9 mouse cellular contexts compared by ENCODE assay signal in genomic region chr2:172643860-172644259, GRCm38 (mm10).
DNase-seq lines count a peak whose midpoint lies in the region; ATAC-seq lines count a peak whose summit lies in the region.
"Had no signal": no experiment of that assay in that cellular context is flagged by ENCODE, and none has a peak within 500 bp of the region (broad histone marks: within the 10 kb centered on the region; RNA-seq: fewer than 3 reads in every experiment).

No protein-coding gene starts in this region.

- DNase-seq in Muller cell, postnatal 12 days (ENCODE audit: inconsistent ontology term), result peak; percentile 92
- peak; percentile 3 for DNase-seq in brain, adult 2 months (ENCODE audit: low read depth, low spot score)
- DNase-seq in heart, postnatal 14 days, result peak; percentile 32 to 51
- DNase-seq in lung, postnatal 14 days, result peak; percentile 4
- no peak for DNase-seq in embryo, embryonic 10 days (ENCODE audit: low spot score)
- DNase-seq in layer of hippocampus, postnatal 25 days (ENCODE audit: extremely low spot score in 1 of 2, low spot score in 1 of 2), result no peak
- no peak for DNase-seq in layer of hippocampus, postnatal 36 days

- H3K9me3 ChIP-seq in midbrain, embryonic 13.5 days, result peaks cover 3% of the 10 kb centered on the region; the same call in 1 of the 2 replicates

- ATAC-seq in midbrain, embryonic 13.5 days, result no peak

- H3K9ac ChIP-seq in midbrain, embryonic 13.5 days (replicated peaks), result no peak overlapping the region
- H3K9ac ChIP-seq: neural tube, embryonic 13.5 days had no signal

- no peak overlapping the region for H3K4me2 ChIP-seq in midbrain, embryonic 13.5 days (replicated peaks)
- H3K4me2 ChIP-seq: neural tube, embryonic 13.5 days had no signal

- H3K36me3 ChIP-seq in midbrain, embryonic 13.5 days, result no peaks in the 10 kb centered on the region
- H3K36me3 ChIP-seq: neural tube, embryonic 13.5 days had no signal

- H3K4me3 ChIP-seq in midbrain, embryonic 13.5 days (replicated peaks), result no peak overlapping the region
- H3K4me3 ChIP-seq: neural tube, embryonic 13.5 days had no signal

- intact Hi-C loops in heart, postnatal 14 days (cut with DNase I), result no loop called here

- H3K27me3 ChIP-seq in midbrain, embryonic 13.5 days, result 0 out of 2 replicates have a peak, but pooled peaks cover 8% of the 10 kb centered on the region

- 31% methylated on average over 12 of the region's 12 CpGs for WGBS in midbrain, embryonic 13.5 days

- H3K27ac ChIP-seq in midbrain, embryonic 13.5 days, result no peak overlapping the region
- H3K27ac ChIP-seq: neural tube, embryonic 13.5 days had no signal

- H3K4me1 ChIP-seq in midbrain, embryonic 13.5 days (replicated peaks), result no peaks in the 10 kb centered on the region

Comparison
In these comparisons a context has a peak if more than half of its experiments do, and no peak if none do; other contexts are left out.
1. DNase-seq: peak in Muller cell, postnatal 12 days (single experiment), brain, adult 2 months (single experiment), heart, postnatal 14 days (2 of 2) and lung, postnatal 14 days (single experiment); none in embryo, embryonic 10 days (single experiment), layer of hippocampus, postnatal 25 days (0 of 2) and layer of hippocampus, postnatal 36 days (0 of 2).